Mouse (Mus musculus) forelimb bud, embryonic 11.5 days (tissue): ENCODE measurements around the gene March4.

ENCODE experiments used
- DNase-seq: peaks from one replicate; pipeline ENCODE4 v3.0.0-alpha.2; 2012; ENCODE audit warnings: low read depth, low spot score

March4 gene

DNA sequence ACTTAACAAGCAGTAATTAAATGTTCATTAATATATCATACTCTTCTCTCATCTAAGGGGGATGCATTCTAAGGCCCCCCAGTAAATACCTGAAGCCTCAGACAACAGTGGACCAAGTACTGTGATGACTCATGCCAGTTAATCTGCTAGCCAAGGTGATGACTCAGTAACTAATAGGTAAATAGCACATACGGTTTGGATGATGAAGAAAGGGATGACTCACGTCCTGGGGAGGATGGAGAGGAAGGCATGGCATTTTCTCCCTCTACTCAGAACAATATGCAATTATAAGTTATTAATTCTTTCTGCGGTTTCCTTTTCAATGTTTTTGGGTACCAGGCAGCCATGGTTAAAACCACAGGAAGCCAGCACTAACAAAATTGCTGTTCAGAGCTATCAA lies 87.0 kb downstream of the March4 start:
- DNase-seq = no peak

DNA sequence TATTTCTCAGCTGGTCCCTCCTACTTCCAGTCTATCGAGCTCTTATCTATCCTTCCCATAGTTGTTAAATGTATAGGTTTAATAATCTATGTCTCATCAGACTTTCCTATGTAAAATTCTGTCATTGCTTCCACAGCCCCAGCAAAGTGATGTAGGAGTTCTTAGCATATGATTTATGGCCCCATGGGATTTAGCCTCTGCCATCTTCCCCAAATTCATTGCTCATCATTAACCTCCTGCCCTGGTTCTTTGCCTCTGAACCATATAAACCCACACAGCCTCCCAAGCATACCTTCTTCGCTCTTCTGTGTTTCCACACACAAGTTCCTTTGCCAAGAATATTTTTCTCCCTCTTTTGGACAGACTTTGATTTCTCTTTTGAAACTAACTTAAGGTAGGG lies 94.0 kb downstream of the March4 start:
- DNase-seq = no peak

DNA sequence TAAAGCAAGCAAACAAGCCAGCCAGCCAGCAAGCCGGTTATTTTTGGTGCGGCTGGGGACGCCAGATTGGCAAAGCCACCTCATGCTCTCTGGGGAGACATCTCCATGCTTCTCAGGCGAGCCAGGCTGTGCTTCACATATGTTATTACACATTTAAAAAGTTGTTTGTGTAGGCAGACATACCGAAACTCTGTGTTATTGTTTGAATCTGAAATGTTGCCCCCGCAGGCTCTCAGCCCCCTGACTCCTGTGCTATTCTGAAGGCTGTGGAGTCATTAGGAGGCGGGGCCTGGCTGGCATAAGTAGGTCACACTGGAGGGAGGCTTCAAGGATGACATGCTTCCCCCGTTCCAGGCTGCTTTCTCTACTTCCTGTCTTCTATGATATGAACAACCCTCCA lies 97.6 kb downstream of the March4 start:
- no peak for DNase-seq

DNA sequence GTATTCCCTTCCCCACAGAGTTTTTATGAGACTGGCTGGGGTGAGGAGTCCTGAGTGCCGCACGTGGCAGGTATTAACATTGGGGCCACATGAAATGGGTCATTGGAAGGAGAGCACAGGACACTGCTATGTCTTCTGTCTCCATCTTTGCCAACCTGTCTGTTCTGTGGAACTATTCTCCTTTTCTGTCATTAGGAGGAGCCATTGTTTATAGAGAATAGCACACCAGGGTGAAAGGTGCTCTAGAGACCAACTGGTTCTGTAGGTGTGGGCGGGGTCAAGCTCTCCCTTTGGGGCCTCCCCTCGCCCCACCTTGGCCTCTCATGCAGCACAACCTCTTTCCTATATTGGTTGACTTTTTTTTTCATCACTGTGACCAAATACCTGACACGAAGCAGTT lies 99.8 kb downstream of the March4 start:
- DNase-seq = no peak

DNA sequence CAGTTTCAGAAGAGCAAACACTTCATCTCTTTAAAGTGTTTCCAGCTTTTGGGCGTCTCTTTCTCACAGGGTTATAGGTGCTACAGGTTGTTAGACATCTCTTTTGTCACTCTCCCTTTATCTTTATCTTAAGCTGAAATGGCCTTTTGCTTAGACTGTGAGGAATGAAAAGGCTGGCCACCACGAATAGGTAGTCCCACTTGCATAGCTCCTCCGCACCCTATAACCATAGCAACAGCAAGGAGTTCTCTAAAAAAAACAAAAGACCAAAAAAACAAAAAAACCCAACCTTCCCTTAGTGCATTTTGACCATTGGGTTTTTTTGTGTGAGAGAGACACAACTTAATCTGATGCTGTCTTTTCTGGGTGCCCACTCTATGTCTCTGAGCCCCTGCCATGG lies 102.2 kb downstream of the March4 start:
- DNase-seq = no peak

DNA sequence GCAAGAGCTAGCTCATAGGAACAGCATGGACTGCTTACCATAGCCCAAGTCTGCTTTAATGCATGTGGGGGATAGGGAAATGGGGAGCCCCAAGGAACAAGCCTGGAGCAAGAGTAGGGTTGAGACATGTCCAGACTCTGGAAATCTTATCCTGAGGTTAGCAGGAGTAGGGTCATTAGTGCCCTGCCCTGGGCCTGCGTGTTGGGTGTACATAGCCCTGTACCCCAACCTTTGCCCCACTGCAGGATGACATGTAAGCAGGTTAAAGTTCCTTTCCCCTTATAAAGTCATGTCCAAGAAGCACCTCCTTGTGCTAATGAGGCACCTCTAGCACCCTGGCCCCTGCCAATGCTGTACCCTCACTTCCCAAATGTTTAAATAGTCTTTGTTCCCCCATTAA lies 104.2 kb downstream of the March4 start:
- DNase-seq = no peak

DNA sequence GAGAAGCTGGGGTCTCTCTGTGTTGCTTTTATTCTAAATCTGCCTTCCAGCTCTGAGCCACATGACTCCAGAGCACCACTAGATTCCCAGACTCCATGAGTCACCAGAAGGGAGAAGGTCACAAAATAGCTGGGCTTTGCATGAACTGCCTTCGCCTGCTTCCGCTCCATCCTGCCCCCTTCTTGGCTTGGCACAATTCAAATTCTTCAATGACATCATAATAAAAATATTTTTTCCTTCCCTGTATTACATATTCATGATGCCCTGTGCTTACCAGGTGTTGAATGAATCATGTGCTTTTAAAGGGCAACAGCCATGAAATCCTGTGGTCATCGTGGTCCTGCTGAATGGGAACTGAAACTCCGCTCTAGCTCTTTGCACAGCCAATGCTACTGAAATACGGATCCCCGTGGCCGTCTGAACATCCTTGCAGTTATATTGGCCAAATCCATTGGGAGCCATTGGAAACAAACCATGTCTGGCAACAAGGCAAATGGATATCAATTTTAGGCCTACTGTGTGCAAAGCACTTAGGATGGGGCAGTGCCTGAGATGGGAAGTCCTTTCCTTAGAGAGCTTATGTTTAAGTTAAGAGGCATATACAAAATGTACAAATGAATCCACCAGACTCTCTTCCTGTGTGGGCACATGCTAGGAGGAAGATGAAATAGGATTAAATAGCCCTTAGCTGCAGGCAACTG lies 107.5 kb downstream of the March4 start:
- DNase-seq = no peak

DNA sequence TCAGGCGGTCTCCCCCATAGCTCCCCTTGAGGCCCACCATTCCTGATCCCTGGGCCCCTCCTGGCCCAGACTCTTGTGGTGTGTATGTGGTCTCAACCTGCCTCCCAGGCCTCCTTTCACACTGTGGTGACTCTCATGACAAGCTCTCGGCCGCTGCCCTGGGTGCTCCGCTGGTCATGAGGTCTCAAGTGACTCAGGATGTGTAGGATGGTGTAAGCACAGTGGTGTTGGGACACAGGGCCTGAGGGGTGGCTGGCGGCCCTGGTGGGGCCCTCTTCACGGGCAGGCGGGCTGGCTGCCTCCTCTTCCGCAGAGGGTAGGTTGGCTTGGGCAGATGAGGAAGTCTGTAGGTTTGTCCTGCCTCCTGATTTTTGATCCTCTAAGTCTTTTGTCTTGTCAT lies 108.2 kb downstream of the March4 start:
- no peak for DNase-seq

DNA sequence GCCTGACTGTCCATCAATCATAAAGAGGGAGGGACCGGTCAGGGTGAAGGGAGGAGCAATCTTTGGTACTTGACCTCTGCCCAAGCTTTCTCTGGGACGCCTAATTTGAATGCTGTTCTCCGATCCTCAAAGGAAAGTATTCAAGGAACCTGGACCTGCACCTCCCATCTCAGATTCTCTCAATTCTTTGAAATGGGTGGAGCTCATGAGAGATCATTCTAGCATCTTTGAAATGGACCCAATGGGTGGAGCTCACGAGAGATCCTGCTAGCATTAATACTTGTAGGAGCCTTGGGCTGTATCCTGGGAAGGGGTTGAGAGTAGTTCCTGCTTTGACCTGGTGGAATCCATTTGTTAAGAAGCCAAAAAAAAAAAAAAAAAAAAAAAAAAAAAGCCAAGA lies 110.3 kb downstream of the March4 start:
- no peak for DNase-seq

DNA sequence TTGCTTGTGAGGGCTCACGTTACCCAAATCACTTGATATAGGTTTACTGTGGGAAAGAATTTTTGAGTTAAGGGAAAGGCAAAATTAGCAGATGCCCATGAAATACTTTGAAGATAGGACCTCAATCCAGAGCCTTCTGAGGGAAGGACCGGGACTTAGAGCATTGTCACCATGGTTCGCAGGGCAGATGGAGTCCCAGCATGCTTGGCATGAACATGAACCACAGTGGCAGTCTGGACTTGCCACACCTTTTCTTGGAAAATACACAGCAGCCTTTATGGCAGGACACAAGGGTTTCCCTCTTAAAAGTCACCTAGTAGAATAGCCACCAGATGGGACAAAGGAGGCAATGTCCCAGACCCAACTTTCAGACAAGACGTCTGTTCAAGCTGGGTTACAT lies 114.6 kb downstream of the March4 start:
- no peak for DNase-seq

DNA sequence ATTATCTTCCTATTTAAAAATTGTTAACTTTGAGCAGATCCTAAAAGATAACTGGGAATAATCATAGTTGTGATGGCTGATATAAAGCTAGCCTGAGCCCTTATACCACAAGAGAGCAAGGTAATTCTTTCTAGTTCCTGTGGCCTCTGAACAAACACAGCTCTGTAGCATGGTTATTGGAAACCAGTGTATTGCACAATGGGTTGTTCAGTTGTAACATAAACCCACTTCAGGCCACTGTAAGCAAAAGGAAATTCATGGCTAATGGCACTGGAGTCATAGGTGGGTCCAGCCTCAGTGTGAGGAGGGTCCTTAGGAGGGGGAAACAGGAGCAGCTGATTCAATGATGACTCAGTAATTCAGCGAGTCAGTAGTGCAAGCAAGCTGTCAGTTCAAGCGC lies 116.5 kb downstream of the March4 start:
- DNase-seq = no peak

DNA sequence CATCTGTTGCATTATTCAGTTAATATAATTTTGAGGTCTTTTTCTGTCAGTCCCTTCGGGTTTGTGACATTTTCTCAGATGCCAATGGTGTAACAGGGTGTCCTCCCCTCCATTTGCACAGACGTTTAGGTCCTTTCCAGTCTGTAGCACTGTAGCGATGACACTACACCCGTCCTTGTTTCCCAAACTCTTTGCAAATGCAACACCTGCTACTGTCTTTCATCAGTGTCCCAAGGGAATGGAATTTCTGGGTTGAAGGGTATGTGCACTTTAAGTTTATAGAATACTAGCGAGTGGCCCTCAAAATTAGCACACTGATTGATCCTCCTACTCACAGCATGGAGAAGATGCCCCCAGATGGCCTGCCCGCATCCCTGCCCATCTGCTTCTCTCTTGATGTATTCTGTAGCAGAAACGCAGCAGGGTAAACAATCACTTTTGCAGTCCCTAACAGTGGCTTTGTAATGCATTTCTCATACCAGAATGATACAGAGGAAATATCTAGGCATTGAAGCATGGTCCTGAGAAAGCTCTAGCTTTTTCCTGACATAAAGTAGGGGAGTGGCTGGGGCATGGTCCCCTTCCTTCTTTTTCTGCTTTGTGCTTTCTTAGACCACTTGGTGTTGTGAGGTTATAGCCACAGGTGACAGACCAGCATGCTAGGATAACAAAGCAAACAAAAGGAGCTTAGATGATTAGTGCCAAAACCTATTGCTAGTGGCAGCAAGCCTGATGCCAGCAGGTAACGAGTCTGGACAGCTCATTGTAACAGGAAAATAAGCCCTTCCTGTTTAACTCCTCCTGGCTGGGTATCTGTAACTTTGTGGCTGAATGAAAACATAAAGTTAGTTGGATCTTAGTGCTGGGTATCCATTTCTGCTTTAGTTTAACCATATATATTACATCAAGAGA lies 117.7 kb downstream of the March4 start:
- DNase-seq = no peak

DNA sequence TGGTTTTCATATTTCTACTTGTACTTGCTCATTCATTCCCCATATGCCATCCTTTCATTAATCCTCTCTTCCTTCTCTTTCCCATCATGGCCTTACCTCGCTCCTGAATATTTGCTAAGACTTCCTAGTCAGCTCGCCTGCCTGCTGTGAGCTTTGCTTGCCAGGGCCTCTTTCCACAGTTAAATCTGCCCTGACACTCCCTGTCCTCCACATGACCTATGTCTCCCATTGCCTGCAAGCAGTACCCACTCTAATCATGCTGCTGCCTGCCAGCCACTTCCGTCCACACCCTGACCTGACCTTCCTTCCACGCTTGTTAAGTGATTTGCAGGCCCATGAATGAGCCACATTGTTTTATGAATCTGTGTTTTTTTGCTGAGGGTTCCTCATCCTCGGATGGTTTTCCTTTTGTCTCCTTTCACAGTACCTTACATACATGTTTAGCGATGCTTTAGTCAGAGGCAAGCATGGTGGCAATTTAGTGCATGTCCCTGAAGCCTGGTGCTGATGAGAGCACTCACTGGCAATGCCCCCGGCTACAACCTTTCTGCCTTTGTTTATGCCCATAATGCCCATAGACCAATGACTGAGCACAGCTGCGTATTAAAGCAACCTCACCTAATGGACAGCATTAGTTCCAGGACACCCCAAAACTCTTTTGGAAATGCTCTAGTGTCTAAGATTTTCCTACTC lies 122.0 kb downstream of the March4 start:
- DNase-seq = no peak

DNA sequence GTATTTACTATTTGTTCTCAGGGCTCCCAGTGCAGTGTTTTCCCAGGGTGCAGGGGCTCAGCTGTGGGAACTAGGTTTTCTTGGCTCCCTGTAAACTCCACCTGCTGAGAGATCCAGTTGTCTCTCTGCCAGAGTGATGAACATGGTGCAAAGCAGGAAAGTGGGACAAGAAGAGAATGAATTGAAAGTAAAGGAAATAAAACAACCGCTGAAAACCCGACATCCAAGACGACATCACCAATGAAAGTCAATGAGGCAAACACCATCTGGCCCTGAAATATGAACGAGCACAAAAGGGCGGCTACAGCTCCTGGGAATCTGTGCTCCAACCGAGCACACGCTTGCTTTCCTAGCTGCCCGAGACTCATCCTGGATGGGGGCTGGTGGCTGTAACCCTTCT lies 122.6 kb downstream of the March4 start:
- no peak for DNase-seq

DNA sequence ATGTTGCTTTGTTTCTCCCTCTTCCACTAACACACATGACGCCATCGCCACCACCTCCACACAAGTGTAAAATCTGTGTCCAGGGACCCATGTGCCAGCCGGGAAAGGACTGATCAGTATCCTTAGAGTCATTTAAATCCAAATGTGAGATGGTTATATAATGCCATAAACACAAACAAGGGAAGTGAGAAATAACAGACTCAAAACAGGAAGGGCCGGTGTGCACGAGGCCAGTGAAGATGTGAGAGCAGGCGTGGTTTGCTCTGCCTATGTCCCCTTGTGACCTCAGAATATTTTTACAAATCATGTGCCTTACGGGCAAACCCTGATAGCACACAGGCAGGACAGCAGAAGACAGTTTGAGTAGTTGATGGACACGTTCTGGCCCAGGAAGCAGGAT lies 123.5 kb downstream of the March4 start:
- DNase-seq = no peak

DNA sequence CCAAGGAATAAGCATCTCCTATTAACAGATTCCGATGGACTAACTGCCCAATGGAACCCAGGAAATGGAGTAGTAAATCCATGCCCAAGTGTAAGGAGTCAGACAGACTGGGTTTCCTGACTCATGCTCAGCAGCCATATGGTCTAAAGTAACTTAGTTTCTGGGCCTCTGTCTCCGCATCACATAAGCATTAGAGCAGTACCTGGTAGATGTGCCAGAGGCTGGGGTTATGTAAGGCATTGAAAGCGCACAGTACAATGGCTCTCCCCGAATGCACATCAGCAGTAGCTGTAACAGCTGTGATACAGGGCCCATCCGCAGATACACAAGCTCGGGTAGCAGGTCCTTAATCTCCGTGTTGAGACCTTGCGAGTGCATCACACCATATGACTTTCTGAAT lies 125.6 kb downstream of the March4 start:
- DNase-seq = no peak

DNA sequence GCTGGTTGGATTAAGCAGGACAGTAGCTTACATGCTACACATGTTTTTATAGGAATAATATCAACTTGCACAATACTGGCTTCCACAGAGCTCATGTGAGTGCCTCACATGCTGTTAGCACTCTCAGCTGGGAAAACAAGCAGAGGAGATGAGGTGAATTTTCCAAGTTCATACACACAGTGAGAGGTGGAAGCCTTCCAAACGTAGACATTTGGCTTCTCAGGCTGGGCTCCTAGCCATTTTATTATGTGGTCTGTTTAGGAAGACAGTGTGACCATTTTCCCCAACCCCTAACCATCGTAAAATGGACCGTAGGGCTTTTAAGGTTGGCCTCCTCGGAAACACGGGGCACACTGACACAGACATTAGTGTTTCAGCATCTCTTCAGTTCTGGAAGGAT lies 126.8 kb downstream of the March4 start:
- no peak for DNase-seq

DNA sequence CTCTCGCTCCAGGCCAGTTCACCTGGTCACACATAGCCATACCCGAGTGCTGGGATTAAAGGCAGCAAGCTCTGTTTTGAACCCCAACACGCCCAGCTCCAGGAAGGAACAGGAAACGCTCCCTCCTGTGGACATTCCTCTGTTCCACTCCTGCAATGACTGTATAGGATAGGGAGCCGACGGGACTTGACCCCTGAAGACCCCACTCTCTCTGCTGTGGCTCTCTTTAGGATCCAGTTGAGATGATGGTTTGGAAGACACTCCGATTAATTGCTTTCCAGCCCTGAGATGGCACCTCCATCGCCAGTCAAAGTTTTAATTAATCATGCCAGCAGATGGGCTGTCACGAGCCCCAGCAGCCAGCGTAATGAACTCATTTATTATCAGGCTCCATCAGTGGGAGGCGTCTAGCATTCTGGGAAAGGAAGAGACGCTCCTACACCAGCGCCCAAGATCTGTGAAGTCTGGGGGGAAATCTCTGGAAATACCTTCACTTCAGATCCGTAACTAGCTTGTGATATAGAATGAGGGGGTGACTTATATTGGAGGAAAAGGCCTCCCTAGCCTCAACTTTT lies 130.1 kb downstream of the March4 start:
- no peak for DNase-seq

DNA sequence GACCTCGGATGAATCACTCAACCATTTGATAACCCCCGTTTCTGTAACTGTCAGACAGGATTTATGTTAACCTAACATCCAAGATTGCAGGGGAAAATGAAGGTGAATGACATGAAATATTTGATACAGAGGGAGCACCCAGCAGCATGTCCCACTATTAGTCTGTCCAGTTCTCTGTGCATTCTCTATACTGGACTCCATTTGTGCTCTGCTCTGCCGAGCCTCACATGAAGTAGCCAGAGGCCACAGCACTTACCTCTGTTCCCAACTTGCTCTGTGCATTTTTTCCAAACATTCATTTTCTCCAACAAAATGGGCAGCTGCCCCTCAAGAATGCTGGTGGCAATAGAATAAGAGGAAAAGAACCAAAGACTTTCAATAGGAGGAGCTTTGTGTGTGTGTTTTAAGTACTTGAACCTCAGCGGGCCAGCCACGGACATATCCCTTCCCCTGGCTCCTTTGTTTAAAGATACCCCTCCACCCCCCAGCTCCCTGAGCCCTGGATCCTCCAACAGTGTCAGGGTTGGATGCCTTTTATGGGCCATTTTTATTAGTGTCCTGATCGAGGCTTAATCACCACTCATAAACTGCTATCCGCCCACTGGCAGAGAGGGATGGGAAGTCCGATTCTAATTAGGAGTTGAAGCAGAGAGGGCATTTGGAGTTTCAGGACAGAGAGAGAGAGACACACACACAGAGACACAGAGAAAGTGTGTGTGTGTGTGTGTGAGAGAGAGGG lies 135.2 kb downstream of the March4 start:
- DNase-seq = no peak

DNA sequence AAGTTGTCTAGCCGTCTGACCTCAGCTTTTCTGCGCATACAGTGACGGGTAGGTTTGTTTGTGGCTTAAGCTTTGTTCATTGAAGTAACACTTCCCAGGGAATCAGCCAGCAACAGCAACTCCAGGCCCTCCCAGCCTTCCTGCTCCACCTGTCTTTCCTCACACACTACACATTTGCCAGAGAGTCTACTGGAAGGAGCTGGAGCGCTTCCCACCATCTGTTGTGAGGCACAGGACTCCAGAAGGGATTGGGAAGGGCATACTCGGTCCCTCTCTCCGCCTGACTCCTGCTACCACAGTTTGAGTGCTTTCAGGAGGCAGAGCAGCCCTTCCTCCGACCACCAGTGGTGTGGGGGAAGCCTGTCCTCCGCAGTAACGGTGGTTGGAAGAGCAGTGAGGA lies 136.1 kb downstream of the March4 start:
- no peak for DNase-seq

DNA sequence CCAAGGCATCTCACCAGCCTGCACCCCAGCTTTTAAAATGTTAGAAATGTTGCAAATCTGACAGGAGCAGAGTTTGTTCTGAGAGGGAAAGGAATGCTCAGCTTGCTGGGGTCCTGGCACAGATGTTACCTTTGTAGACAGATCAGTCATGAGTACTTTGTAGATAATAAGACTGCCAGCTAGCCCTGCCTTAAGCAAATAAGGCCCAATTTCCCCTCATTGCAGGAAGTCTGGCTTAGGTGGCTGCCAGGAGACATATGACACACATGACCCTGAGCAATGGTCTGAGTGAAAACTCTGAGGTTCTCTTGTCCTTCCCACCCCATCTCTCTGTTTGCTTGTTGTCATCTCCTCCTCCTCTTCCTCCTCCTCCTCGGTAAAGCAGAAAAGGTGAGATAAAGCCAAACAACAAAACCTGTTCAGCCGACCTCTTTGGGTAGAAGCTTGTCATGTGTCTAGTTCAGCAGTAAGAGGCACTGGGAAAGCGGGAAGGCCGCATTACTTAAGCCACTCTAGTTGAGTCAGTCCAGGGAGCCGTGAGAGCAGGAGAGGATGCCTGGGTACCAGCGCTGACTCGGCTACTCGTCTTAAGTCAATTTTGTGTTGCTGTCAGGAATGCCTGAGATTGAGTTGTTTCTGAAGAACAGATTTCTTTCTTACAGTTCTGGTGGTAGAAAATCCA lies 136.9 kb downstream of the March4 start:
- DNase-seq = no peak
